In the genomic region with DNA sequence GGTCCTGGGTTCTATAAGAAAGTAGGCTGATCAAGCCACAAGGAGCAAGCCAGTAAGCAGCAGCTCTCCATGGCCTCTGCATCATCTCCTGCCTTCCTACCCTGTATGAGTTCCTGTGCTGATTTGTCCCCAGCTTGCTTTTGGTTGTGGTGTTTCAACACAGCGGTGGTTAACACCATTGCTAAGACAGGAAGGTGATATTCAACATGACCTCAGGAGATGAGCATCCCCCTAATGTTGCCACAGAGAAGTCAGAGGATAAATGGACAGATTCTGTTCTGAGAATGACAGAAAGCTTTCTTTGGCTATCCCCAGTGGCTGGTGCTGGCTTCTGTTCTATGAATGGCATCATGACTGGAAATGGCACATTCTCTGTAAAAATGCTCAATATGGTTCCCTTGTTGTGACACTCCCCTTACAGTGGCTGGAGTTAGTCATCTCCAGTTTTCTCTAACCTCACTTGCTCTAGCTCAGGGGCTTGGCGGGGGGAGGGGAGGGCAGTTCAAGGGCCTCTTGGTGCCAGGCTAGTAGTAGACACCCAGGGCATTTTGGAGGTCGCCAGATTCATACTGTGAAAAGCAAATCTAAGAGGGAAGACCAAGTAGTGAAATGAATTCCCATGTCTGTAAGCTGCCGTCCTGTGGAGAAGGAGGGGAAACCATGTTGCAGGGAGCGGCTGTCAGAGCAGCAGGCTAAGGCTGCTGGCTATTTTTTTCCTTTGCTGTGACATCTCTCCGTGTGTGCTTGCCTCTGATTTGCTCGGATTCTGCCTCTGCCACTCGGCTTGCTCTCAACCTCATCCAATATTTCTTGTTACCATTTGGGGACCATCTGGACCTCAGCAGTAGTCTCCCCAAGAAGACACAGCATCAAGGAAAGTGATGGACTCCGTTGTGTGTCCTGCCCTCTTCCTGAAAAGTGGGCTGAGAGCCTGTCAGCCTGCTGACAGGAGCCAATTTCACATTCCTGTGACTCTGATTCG, we compare ENCODE assay signal across 14 mouse cellular contexts.
A peak's percentile ranks its signal among the peaks of the same experiment; 100 is the strongest.
DNase-seq lines count a peak whose midpoint lies in the region; ATAC-seq and TF ChIP-seq lines count a peak whose summit lies in the region.
"Had no signal": no experiment of that assay in that cellular context is flagged by ENCODE, and none has a peak within 500 bp of the region (broad histone marks: within the 10 kb centered on the region; RNA-seq: fewer than 3 reads in every experiment).

No protein-coding gene starts in this region.

- H3K4me1 ChIP-seq in heart, embryonic 16.5 days (ENCODE audit: control insufficient read depth, insufficient read depth, low read length): no peaks in the 10 kb centered on the region
- peaks cover 14% of the 10 kb centered on the region for H3K4me1 ChIP-seq in olfactory bulb, adult 2 months (ENCODE audit: control insufficient read depth, insufficient read depth, low read length)
- H3K4me1 ChIP-seq: liver, embryonic 15.5 days had no signal

- H3K9ac ChIP-seq in heart, embryonic 16.5 days (ENCODE audit: low read length): no peak overlapping the region
- H3K9ac ChIP-seq: liver, embryonic 15.5 days had no signal

- no peak overlapping the region for H3K4me3 ChIP-seq in heart, embryonic 16.5 days (ENCODE audit: low read length)
- no peak overlapping the region for H3K4me3 ChIP-seq in olfactory bulb, adult 2 months (ENCODE audit: insufficient read depth, low read depth, low read length)
- H3K4me3 ChIP-seq: liver, embryonic 15.5 days had no signal

- DNase-seq in heart, adult 18-20 months: no peak
- peak; percentile 47 to 60 for DNase-seq in right cerebral cortex, postnatal 10 days (ENCODE audit: low spot score in 2 of 2)
- no peak for DNase-seq in right cerebral cortex, adult 18-20 months
- DNase-seq in cerebellum, postnatal 25 days: peak; percentile 67 to 68
- no peak for DNase-seq in embryo, embryonic 9.5 days (ENCODE audit: extremely low spot score)
- DNase-seq in spleen, postnatal 14 days (ENCODE audit: low spot score in 2 of 2): no peak
- DNase-seq: adrenal gland, postnatal 10 days; heart, adult 11 months; kidney, postnatal 36 days; thymus, postnatal 25 days had no signal

- no peaks in the 10 kb centered on the region for H3K36me3 ChIP-seq in heart, embryonic 16.5 days (ENCODE audit: control insufficient read depth, insufficient read depth)
- H3K36me3 ChIP-seq: liver, embryonic 15.5 days had no signal

- peak overlapping the region; percentile 8; the same call in 1 of the 2 replicates for H3K4me2 ChIP-seq in heart, embryonic 16.5 days (ENCODE audit: low read depth, low read length)
- H3K4me2 ChIP-seq: liver, embryonic 15.5 days had no signal

- no peak for TF ChIP-seq POLR2A in olfactory bulb, adult 2 months (IDR thresholded peaks at IDR 0.05; ENCODE audit: insufficient read depth, low read depth, low read length)

- WGBS in heart, embryonic 16.5 days: 37% methylated on average over 10 of the region's 10 CpGs
- 54% methylated on average over 10 of the region's 10 CpGs for WGBS in olfactory bulb, adult 2 months

- no peak for TF ChIP-seq CTCF in olfactory bulb, adult 2 months (IDR thresholded peaks at IDR 0.05; ENCODE audit: insufficient read depth, low read depth, low read length)

- ATAC-seq in heart, embryonic 16.5 days (replicated peaks; ENCODE audit: extremely low read depth, insufficient read depth, low FRiP score): no peak
- ATAC-seq: inflammation-experienced regulatory T-cells, adult 6 months had no signal

- H3K9me3 ChIP-seq in heart, embryonic 16.5 days (replicated peaks; ENCODE audit: control insufficient read depth, low read length): no peaks in the 10 kb centered on the region
- H3K9me3 ChIP-seq: liver, embryonic 15.5 days had no signal

- H3K27me3 ChIP-seq in heart, embryonic 16.5 days (ENCODE audit: control insufficient read depth, insufficient read depth, low read length): no peaks in the 10 kb centered on the region; the same call in 1 of the 2 replicates
- H3K27me3 ChIP-seq: liver, embryonic 15.5 days had no signal

- H3K27ac ChIP-seq in heart, embryonic 16.5 days (ENCODE audit: low read length): no peak overlapping the region
- peak overlapping the region; percentile 10; the same call in 1 of the 2 replicates for H3K27ac ChIP-seq in olfactory bulb, adult 2 months (ENCODE audit: insufficient read depth, low read depth, low read length)
- H3K27ac ChIP-seq: liver, embryonic 15.5 days had no signal

Comparison
In these comparisons a context has a peak if more than half of its experiments do, and no peak if none do; other contexts are left out.
1. DNase-seq: peak in right cerebral cortex, postnatal 10 days (2 of 2) and cerebellum, postnatal 25 days (2 of 2); none in heart, adult 18-20 months (0 of 2), right cerebral cortex, adult 18-20 months (single experiment), embryo, embryonic 9.5 days (single experiment) and spleen, postnatal 14 days (0 of 2).